Comparison of ENCODE assay signal across 21 mouse cellular contexts in the genomic region with DNA sequence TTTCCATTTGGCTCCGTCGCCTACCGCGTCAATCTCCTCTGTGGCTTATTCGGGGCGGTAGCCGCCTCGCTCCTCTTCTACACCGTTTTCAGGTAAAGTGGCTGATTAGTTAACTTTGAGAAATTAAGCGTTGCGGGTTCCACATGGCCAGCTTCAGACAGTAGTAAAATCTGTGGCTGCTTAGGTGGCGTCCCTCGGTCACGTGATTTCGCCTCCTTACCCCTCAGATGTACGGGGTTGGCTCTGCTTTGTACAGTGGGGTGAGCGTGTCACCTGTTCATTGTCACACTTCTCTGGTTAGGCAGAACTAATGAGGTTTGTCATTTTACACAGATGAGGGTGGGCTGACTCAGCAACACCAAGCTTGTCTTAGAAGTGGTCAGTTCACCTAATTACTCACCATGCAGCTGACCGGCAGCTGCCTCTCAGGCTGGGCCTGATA. TPM values are rescaled to one million over a fixed set of nuclear protein-coding genes. Genes with fewer than 3 reads are reported as not detected.
DNase-seq lines count a peak whose midpoint lies in the region; ATAC-seq and TF ChIP-seq lines count a peak whose summit lies in the region.
"Had no signal": no experiment of that assay in that cellular context is flagged by ENCODE, and none has a peak within 500 bp of the region (broad histone marks: within the 10 kb centered on the region; RNA-seq: fewer than 3 reads in every experiment).

No protein-coding gene starts in this region.

- in situ Hi-C loops in ES-E14 (cut with MboI; ENCODE audit: low sequenced_read_pairs in 2 of 2, unreplicated experiment in 2 of 2), result no loop called here

- TF ChIP-seq POLR2A in myocyte (IDR thresholded peaks at IDR 0.05; ENCODE audit: insufficient read length, low read depth), result no peak

- ATAC-seq in embryonic facial prominence, embryonic 11.5 days (replicated peaks; ENCODE audit: insufficient number of reproducible peaks, low FRiP score, low TSS enrichment, low read depth), result 0 out of 2 replicates have a peak, but pooled peaks have one; percentile 23
- peak; percentile 49; the same call in 1 of the 2 replicates for ATAC-seq in kidney, embryonic 15.5 days (replicated peaks; ENCODE audit: low FRiP score)
- no peak for ATAC-seq in CD4-positive, CD25-positive, alpha-beta regulatory T cell, adult 4 months
- ATAC-seq: activated CD4-positive, CD25-positive, alpha-beta regulatory T cell, adult 4 months; intestine, embryonic 15.5 days; liver, embryonic 12.5 days had no signal

- no peaks in the 10 kb centered on the region for H3K4me1 ChIP-seq in embryonic facial prominence, embryonic 11.5 days (ENCODE audit: control insufficient read depth, insufficient read depth, low read length)
- peaks cover 17% of the 10 kb centered on the region for H3K4me1 ChIP-seq in embryonic facial prominence, embryonic 10.5 days
- H3K4me1 ChIP-seq in kidney, embryonic 15.5 days, result peaks cover 11% of the 10 kb centered on the region
- peaks cover 0 to 3% of the 10 kb centered on the region in 2 experiments; a peak in 1 of 4 replicates for H3K4me1 ChIP-seq in ES-E14 (ENCODE audit: control insufficient read depth in 2 of 2, insufficient read depth in 2 of 2, low read length in 2 of 2, poor library complexity in 1 of 2)

- no peak overlapping the region for H3K9ac ChIP-seq in embryonic facial prominence, embryonic 11.5 days (replicated peaks; ENCODE audit: low read length)
- no peak overlapping the region for H3K9ac ChIP-seq in kidney, embryonic 15.5 days
- peak overlapping the region; percentile 42; the same call in 1 of the 2 replicates for H3K9ac ChIP-seq in ES-E14 (ENCODE audit: insufficient read depth, low read depth, low read length, poor library complexity, severe bottlenecking)
- H3K9ac ChIP-seq: embryonic facial prominence, embryonic 15.5 days; hindbrain, embryonic 15.5 days; intestine, embryonic 15.5 days; limb, embryonic 12.5 days; liver, embryonic 12.5 days; neural tube, embryonic 15.5 days had no signal

- DNase-seq in embryonic facial prominence, embryonic 11.5 days (ENCODE audit: low spot score), result no peak
- DNase-seq in embryonic facial prominence, embryonic 10.5 days (ENCODE audit: low spot score), result no peak
- DNase-seq in kidney, adult 11 months, result no peak
- DNase-seq in ES-E14 (ENCODE audit: low read depth, low spot score), result no peak
- no peak for DNase-seq in layer of hippocampus, adult 8-10 months (ENCODE audit: low spot score in 2 of 2)
- DNase-seq: adrenal gland, postnatal 10 days; cerebellum, adult 9-10 months; gastrocnemius, adult 2 months; heart, postnatal 10 days; lung, adult 2 months; thymus, postnatal 36 days had no signal

- H3K27me3 ChIP-seq in embryonic facial prominence, embryonic 11.5 days (ENCODE audit: control insufficient read depth, insufficient read depth, low read length), result no peaks in the 10 kb centered on the region
- no peaks in the 10 kb centered on the region for H3K27me3 ChIP-seq in embryonic facial prominence, embryonic 10.5 days (replicated peaks; ENCODE audit: low read depth, poor library complexity, severe bottlenecking)
- H3K27me3 ChIP-seq in kidney, embryonic 15.5 days, result no peaks in the 10 kb centered on the region
- H3K27me3 ChIP-seq in myocyte (ENCODE audit: control insufficient read depth, insufficient read depth, insufficient read length), result no peaks in the 10 kb centered on the region
- H3K27me3 ChIP-seq: embryonic facial prominence, embryonic 15.5 days; hindbrain, embryonic 15.5 days; intestine, embryonic 15.5 days; limb, embryonic 12.5 days; liver, embryonic 12.5 days; neural tube, embryonic 15.5 days had no signal

- WGBS in embryonic facial prominence, embryonic 11.5 days, result 73% methylated on average over 18 of the region's 18 CpGs
- WGBS in embryonic facial prominence, embryonic 10.5 days, result 74% methylated on average over 18 of the region's 18 CpGs
- 71% methylated on average over 18 of the region's 18 CpGs for WGBS in kidney, embryonic 15.5 days

- no peak overlapping the region for H3ac ChIP-seq in myocyte (ENCODE audit: control insufficient read depth, insufficient read length)

- no peak overlapping the region for H3K4me3 ChIP-seq in embryonic facial prominence, embryonic 11.5 days (ENCODE audit: low read depth, low read length)
- no peak overlapping the region for H3K4me3 ChIP-seq in embryonic facial prominence, embryonic 10.5 days
- H3K4me3 ChIP-seq in kidney, embryonic 15.5 days (replicated peaks), result no peak overlapping the region
- H3K4me3 ChIP-seq in ES-E14 (ENCODE audit: insufficient read depth in 1 of 2, low read depth in 1 of 2, low read length in 2 of 2, poor library complexity in 1 of 2, severe bottlenecking in 1 of 2) (peak overlapping the region in 1 of 2 experiments; percentile 61; a peak in 2 of 4 replicates), myocyte (peak overlapping the region; percentile 8)
- H3K4me3 ChIP-seq: embryonic facial prominence, embryonic 15.5 days; gastrocnemius, adult 2 months; hindbrain, embryonic 15.5 days; intestine, embryonic 15.5 days; limb, embryonic 12.5 days; liver, embryonic 12.5 days; neural tube, embryonic 15.5 days had no signal

- no peaks in the 10 kb centered on the region for H3K9me3 ChIP-seq in embryonic facial prominence, embryonic 11.5 days (replicated peaks; ENCODE audit: control insufficient read depth, low read length)
- no peaks in the 10 kb centered on the region for H3K9me3 ChIP-seq in embryonic facial prominence, embryonic 10.5 days
- H3K9me3 ChIP-seq in kidney, embryonic 15.5 days (replicated peaks), result no peaks in the 10 kb centered on the region
- H3K9me3 ChIP-seq in ES-E14 (ENCODE audit: control insufficient read depth, insufficient read depth, low read depth, low read length), result no peaks in the 10 kb centered on the region
- H3K9me3 ChIP-seq: embryonic facial prominence, embryonic 15.5 days; hindbrain, embryonic 15.5 days; intestine, embryonic 15.5 days; limb, embryonic 12.5 days; liver, embryonic 12.5 days; neural tube, embryonic 15.5 days had no signal

- H3K36me3 ChIP-seq in embryonic facial prominence, embryonic 11.5 days (replicated peaks; ENCODE audit: control insufficient read depth, insufficient read depth, low read depth, low read length), result no peaks in the 10 kb centered on the region
- 0 out of 2 replicates have a peak, but pooled peaks cover 9% of the 10 kb centered on the region for H3K36me3 ChIP-seq in embryonic facial prominence, embryonic 10.5 days (replicated peaks)
- H3K36me3 ChIP-seq in kidney, embryonic 15.5 days, result 0 out of 2 replicates have a peak, but pooled peaks cover 13% of the 10 kb centered on the region
- H3K36me3 ChIP-seq in ES-E14 (ENCODE audit: control insufficient read depth, insufficient read depth, low read length, poor library complexity, severe bottlenecking) (no peaks in the 10 kb centered on the region), myocyte (ENCODE audit: control insufficient read depth, insufficient read depth) (no peaks in the 10 kb centered on the region)

- no peak overlapping the region for H3K27ac ChIP-seq in embryonic facial prominence, embryonic 11.5 days (replicated peaks; ENCODE audit: low read depth, low read length)
- no peak overlapping the region for H3K27ac ChIP-seq in embryonic facial prominence, embryonic 10.5 days (replicated peaks)
- H3K27ac ChIP-seq in kidney, embryonic 15.5 days, result no peak overlapping the region
- no peak overlapping the region for H3K27ac ChIP-seq in ES-E14 (ENCODE audit: insufficient read depth, low read depth, low read length, poor library complexity, severe bottlenecking)
- H3K27ac ChIP-seq: embryonic facial prominence, embryonic 15.5 days; gastrocnemius, adult 2 months; hindbrain, embryonic 15.5 days; intestine, embryonic 15.5 days; limb, embryonic 12.5 days; liver, embryonic 12.5 days; neural tube, embryonic 15.5 days had no signal

- H3K79me2 ChIP-seq in myocyte (ENCODE audit: control insufficient read depth, insufficient read depth), result peaks cover 8% of the 10 kb centered on the region

- no peak overlapping the region for H3K4me2 ChIP-seq in embryonic facial prominence, embryonic 11.5 days (ENCODE audit: low read depth, low read length)
- H3K4me2 ChIP-seq in kidney, embryonic 15.5 days, result no peak overlapping the region
- peak overlapping the region; percentile 55 for H3K4me2 ChIP-seq in myocyte (ENCODE audit: low read depth)
- H3K4me2 ChIP-seq: embryonic facial prominence, embryonic 15.5 days; hindbrain, embryonic 15.5 days; intestine, embryonic 15.5 days; limb, embryonic 12.5 days; liver, embryonic 12.5 days; neural tube, embryonic 15.5 days had no signal

TF ChIP-seq in ES-E14, 5 proteins besides CTCF, POLR2A, EP300 and RAD21:
- no peak for TF ChIP-seq MAFK (IDR thresholded peaks at IDR 0.05; ENCODE audit: insufficient read depth, low read depth, low read length)
- TF ChIP-seq CHD2 (IDR thresholded peaks at IDR 0.05; ENCODE audit: low read depth, low read length), result no peak
- TF ChIP-seq ZC3H11A (IDR thresholded peaks at IDR 0.05; ENCODE audit: borderline replicate concordance, low read depth, low read length), result no peak
- TF ChIP-seq HCFC1 (IDR thresholded peaks at IDR 0.05; ENCODE audit: borderline replicate concordance, insufficient read depth, low read length), result no peak
- TF ChIP-seq ZNF384 (IDR thresholded peaks at IDR 0.05; ENCODE audit: low read depth, low read length), result no peak
TF ChIP-seq in ES-E14: peak in this region for 0.

TF ChIP-seq in myocyte, 11 proteins besides CTCF, POLR2A, EP300 and RAD21:
- TF ChIP-seq MYOD1 (IDR thresholded peaks at IDR 0.05; ENCODE audit: control insufficient read depth in 1 of 3, insufficient read length in 2 of 3, low read depth in 2 of 3) (peak in 2 of 3 experiments; percentile 73 to 82), MYOG (IDR thresholded peaks at IDR 0.05; ENCODE audit: control insufficient read depth in 1 of 3, insufficient read depth in 1 of 3, insufficient read length in 2 of 3, low read depth in 2 of 3) (peak in 2 of 3 experiments; percentile 20 to 63), REST (IDR thresholded peaks at IDR 0.05; ENCODE audit: insufficient read depth, insufficient read length) (no peak), USF1 (IDR thresholded peaks at IDR 0.05; ENCODE audit: low read depth) (peak; percentile 36), TCF12 (IDR thresholded peaks at IDR 0.05; ENCODE audit: insufficient read depth, poor library complexity, severe bottlenecking) (peak; percentile 42)

RNA-seq across cellular contexts. Expression of a gene that starts 6.1 kb away (rescaled TPM):
- polyA plus RNA-seq in embryonic facial prominence, embryonic 11.5 days (2014; fragmentation: Nextera tagmentation; extraction: Ambion mirVana), result 24.8 and 27.9 TPM in 2 replicates
- 19.1 and 20.3 TPM in 2 replicates for polyA plus RNA-seq in embryonic facial prominence, embryonic 10.5 days (2016; fragmentation: Nextera tagmentation; extraction: Ambion mirVana)
- 19.4 and 20.4 TPM in 2 replicates for polyA plus RNA-seq in kidney, embryonic 15.5 days (2015; fragmentation: Nextera tagmentation; extraction: Ambion mirVana)
- total RNA-seq in ES-E14 (2012; rRNA removed), result 2.1 and 5.8 TPM in 2 replicates
- 5.2 TPM for polyA plus RNA-seq in myocyte (2012; fragmentation: generic; extraction: Trizol)
- 10 to 100 TPM; 13.3 to 15.8 TPM for polyA plus RNA-seq in CD4-positive, CD25-positive, alpha-beta regulatory T cell, adult 4 months (2017; shearing (Covaris generic))
- total RNA-seq in layer of hippocampus, adult 8-10 months (2022), result 10 to 100 TPM; 23.0 to 32.2 (median 26.0) TPM
